Mouse (Mus musculus): ENCODE results near the gene Tmem170. TPM values are rescaled to one million over a fixed set of nuclear protein-coding genes. Genes with fewer than 3 reads are reported as not detected.

Gene Tmem170
- total and polyA plus RNA-seq, 2 experiments = 3.8 to 5.0 TPM

DNA sequence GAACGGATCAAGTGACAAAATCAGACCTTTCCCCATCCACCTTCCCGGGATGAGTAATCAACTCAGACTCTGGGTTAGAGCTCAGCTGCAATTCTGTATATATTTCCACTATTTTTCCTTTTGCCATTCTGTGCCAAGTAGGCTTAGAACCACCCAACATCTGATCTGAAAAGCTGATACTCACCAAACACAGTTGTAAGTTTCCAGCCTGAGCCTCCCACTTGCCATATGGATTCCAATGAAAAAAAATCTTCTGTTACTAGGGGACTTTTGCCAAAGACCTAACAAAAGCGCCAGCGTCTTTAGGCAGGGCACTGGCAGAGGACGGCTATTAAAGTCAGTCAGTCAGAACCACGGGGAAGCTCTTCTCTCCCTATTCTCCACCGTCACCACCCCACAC lies 35.0 kb upstream of the Tmem170 start:
- H3K27me3 ChIP-seq (ENCODE audit: control insufficient read depth, insufficient read depth, low read length) = peaks cover 6% of the 10 kb centered on the region; the same call in 1 of the 2 replicates

DNA sequence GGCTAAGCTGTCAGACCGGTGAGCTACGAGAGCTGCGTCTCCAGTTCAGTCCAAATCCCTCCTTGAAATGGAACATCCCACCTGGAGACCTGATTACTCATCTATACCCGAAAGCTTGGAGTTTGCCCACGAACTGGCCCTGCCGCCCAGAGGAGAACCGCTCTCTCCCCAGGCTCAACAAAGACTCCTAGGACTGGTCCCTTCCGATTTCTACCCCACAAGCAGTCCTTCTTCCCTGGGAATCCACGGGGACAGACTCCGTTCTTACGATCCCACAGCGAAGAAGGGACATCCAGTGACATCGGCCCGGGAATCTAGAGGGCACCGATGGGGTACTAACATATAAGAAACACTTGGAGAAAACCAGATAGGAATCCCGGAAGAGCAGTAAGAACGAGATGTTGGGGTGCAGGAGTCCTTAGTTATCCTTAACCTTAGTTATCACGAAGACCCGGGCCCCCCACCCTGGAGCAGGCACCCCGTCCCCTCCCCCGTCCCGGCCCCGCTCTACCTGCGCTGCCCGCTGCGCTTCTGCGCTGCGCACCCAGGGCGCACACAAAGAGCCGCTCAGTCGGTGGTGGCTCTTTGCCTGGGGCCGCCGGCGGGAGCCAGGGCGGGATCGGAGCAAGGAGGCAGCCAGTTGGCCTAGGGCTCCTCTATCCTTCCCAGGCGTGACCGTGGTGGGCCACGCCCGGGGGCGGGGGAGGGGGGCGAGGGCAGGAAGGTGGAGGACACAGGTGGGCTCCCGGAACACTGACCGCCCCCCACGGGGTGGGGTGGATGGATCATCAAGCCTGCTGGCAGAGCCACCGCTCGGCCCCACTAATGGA lies 33.3 kb upstream of the Tmem170 start, which contains the start of gene Chst5:
Gene Chst5, minus strand, starts transcription at position 827 of the 830 bp plus-strand sequence.
- H3K36me3 ChIP-seq (ENCODE audit: control insufficient read depth, insufficient read depth, low read length) = no peaks in the 10 kb centered on the region
- H3K9ac ChIP-seq (ENCODE audit: low read depth, low read length) = no peak within 1 kb of the TSS
- DNase-seq (ENCODE audit: extremely low read depth, low read depth, low spot score) = no peak
- no peaks in the 10 kb centered on the region for H3K79me2 ChIP-seq (ENCODE audit: control insufficient read depth, insufficient read depth, low read length)
- WGBS = 13% methylated on average over 47 of the region's 47 CpGs
- peaks cover 6% of the 10 kb centered on the region; the same call in 1 of the 2 replicates for H3K27me3 ChIP-seq (ENCODE audit: control insufficient read depth, insufficient read depth, low read length)
- H3K4me3 ChIP-seq (ENCODE audit: insufficient read depth, low read depth, low read length) = no peak within 1 kb of the TSS
- no peak for TF ChIP-seq CTCF (IDR thresholded peaks at IDR 0.05; ENCODE audit: low read depth, low read length)
- TF ChIP-seq POLR2A (IDR thresholded peaks at IDR 0.05; ENCODE audit: extremely low read depth, insufficient read depth, low read length) = no peak
- no peak within 1 kb of the TSS for H3K27ac ChIP-seq (replicated peaks; ENCODE audit: insufficient read depth, low read depth, low read length)
- H3K4me1 ChIP-seq (ENCODE audit: control insufficient read depth, insufficient read depth, low read length) = no peaks in the 10 kb centered on the region

More for the DNA sequence above, 35.0 kb upstream of the Tmem170 start:
- DNase-seq (ENCODE audit: extremely low read depth, low read depth, low spot score) = no peak
- WGBS = 67% methylated on average over 7 of the region's 7 CpGs
- TF ChIP-seq CTCF (IDR thresholded peaks at IDR 0.05; ENCODE audit: low read depth, low read length) (no peak), POLR2A (IDR thresholded peaks at IDR 0.05; ENCODE audit: extremely low read depth, insufficient read depth, low read length) (no peak)
- Histone ChIP-seq H3K36me3 (ENCODE audit: control insufficient read depth, insufficient read depth, low read length) (no peaks in the 10 kb centered on the region), H3K9ac (ENCODE audit: low read depth, low read length) (no peak overlapping the region), H3K4me1 (ENCODE audit: control insufficient read depth, insufficient read depth, low read length) (no peaks in the 10 kb centered on the region), H3K27ac (replicated peaks; ENCODE audit: insufficient read depth, low read depth, low read length) (no peak overlapping the region), H3K4me3 (ENCODE audit: insufficient read depth, low read depth, low read length) (no peak overlapping the region), H3K79me2 (ENCODE audit: control insufficient read depth, insufficient read depth, low read length) (no peaks in the 10 kb centered on the region)

DNA sequence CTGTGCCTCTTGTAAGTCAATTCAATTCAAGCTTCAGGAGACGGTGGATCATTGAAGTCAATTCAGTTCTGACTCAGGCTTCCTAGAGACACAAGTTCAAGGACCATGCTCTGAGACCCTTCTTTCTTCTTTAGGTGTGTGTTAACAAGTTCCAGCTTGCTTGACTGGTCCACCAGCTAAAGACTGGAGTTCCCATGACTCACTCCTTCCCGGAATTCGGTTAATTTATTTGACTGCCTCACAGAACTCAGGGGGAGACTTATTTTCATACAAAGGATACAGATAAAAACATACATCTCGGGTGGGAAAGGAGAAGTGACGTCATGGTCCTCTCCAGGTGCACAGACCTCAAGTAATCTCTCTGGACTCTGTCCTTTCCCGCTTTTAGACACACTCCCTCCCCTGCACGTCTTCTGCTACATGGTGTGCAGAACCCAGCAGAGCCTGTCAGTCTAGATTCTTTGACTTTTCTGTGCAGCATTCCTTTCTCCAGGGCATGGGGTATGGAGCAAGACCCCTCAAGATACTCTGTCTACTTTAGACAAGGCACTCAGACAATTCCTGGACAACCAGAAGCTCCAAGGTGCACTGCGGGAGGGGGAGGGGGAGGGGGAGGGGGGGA lies 29.1 kb upstream of the Tmem170 start:
- DNase-seq (ENCODE audit: extremely low read depth, low read depth, low spot score) = no peak
- Histone ChIP-seq H3K4me3 (ENCODE audit: insufficient read depth, low read depth, low read length) (no peak overlapping the region), H3K9ac (ENCODE audit: low read depth, low read length) (no peak overlapping the region), H3K4me1 (ENCODE audit: control insufficient read depth, insufficient read depth, low read length) (no peaks in the 10 kb centered on the region), H3K27me3 (ENCODE audit: control insufficient read depth, insufficient read depth, low read length) (peaks cover 6% of the 10 kb centered on the region; the same call in 1 of the 2 replicates), H3K36me3 (ENCODE audit: control insufficient read depth, insufficient read depth, low read length) (no peaks in the 10 kb centered on the region), H3K27ac (replicated peaks; ENCODE audit: insufficient read depth, low read depth, low read length) (no peak overlapping the region), H3K79me2 (ENCODE audit: control insufficient read depth, insufficient read depth, low read length) (no peaks in the 10 kb centered on the region)
- 51% methylated on average over 8 of the region's 8 CpGs for WGBS
- TF ChIP-seq CTCF (IDR thresholded peaks at IDR 0.05; ENCODE audit: low read depth, low read length) = no peak
- no peak for TF ChIP-seq POLR2A (IDR thresholded peaks at IDR 0.05; ENCODE audit: extremely low read depth, insufficient read depth, low read length)

DNA sequence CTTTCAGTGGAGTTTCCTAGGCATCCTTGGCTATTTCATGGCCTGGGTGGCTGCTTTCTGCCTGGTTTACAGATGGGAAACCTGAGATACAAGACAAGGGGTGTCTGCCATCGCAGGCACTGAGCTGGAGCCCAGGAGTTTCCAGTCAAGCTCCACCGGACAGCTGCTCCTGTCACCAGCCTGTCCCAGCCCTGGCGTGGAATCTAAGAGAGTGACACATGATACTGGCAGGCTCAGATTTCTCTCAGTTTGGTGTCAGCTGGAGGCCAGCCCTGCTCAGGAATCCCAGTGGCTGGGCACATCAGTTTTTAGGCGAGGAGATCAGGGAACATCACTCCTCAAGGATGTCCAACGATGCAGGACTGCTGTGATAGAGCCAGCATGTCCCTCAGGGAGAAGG lies 25.5 kb upstream of the Tmem170 start:
- WGBS = 41% methylated on average over 5 of the region's 5 CpGs
- TF ChIP-seq CTCF (IDR thresholded peaks at IDR 0.05; ENCODE audit: low read depth, low read length) = no peak
- TF ChIP-seq POLR2A (IDR thresholded peaks at IDR 0.05; ENCODE audit: extremely low read depth, insufficient read depth, low read length) = no peak
- Histone ChIP-seq H3K27ac (replicated peaks; ENCODE audit: insufficient read depth, low read depth, low read length) (no peak overlapping the region), H3K79me2 (ENCODE audit: control insufficient read depth, insufficient read depth, low read length) (no peaks in the 10 kb centered on the region), H3K4me3 (ENCODE audit: insufficient read depth, low read depth, low read length) (no peak overlapping the region), H3K36me3 (ENCODE audit: control insufficient read depth, insufficient read depth, low read length) (no peaks in the 10 kb centered on the region), H3K27me3 (ENCODE audit: control insufficient read depth, insufficient read depth, low read length) (no peaks in the 10 kb centered on the region; the same call in 1 of the 2 replicates), H3K4me1 (ENCODE audit: control insufficient read depth, insufficient read depth, low read length) (no peaks in the 10 kb centered on the region), H3K9ac (ENCODE audit: low read depth, low read length) (no peak overlapping the region)
- DNase-seq (ENCODE audit: extremely low read depth, low read depth, low spot score) = no peak

DNA sequence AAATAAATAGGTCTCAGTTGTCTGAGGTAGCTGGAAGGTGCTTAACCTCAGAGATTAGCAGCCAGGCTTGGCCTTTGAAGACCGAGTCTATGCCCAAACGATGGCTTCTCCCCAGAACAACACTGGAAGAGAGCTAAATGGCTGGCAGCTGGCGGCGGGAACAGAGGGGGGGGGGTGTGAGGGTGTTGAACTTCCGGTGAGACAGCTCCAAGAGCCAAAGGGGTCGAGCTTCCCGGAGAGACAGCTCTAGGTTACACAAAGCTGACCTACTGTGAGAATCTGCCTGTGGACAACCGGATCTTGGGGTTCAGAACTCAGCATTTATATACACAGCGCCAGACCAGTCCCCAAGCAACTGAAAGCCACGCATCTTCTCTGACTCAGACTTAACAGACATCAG lies 22.0 kb upstream of the Tmem170 start:
- no peaks in the 10 kb centered on the region for H3K36me3 ChIP-seq (ENCODE audit: control insufficient read depth, insufficient read depth, low read length)
- H3K27ac ChIP-seq (replicated peaks; ENCODE audit: insufficient read depth, low read depth, low read length) = no peak overlapping the region
- H3K4me3 ChIP-seq (ENCODE audit: insufficient read depth, low read depth, low read length) = no peak overlapping the region
- H3K79me2 ChIP-seq (ENCODE audit: control insufficient read depth, insufficient read depth, low read length) = no peaks in the 10 kb centered on the region
- no peak overlapping the region for H3K9ac ChIP-seq (ENCODE audit: low read depth, low read length)
- H3K4me1 ChIP-seq (ENCODE audit: control insufficient read depth, insufficient read depth, low read length) = no peaks in the 10 kb centered on the region
- TF ChIP-seq CTCF (IDR thresholded peaks at IDR 0.05; ENCODE audit: low read depth, low read length) (no peak), POLR2A (IDR thresholded peaks at IDR 0.05; ENCODE audit: extremely low read depth, insufficient read depth, low read length) (no peak)
- no peak for DNase-seq (ENCODE audit: extremely low read depth, low read depth, low spot score)
- no peaks in the 10 kb centered on the region; the same call in 1 of the 2 replicates for H3K27me3 ChIP-seq (ENCODE audit: control insufficient read depth, insufficient read depth, low read length)
- WGBS = 57% methylated on average over 10 of the region's 10 CpGs
